Mouse (Mus musculus) brown adipose tissue, adult 24 weeks (tissue): ENCODE results near the gene C130073F10Rik. TPM values are rescaled to one million over a fixed set of nuclear protein-coding genes. Genes with fewer than 3 reads are reported as not detected.
"Not testable (repeated sequence)": the region's sequence is repeated elsewhere in the genome, so short reads cannot be mapped to it uniquely, and the experiment has no call there.

Experiments used
- H3K27ac ChIP-seq: fragments of 200-500 bp; replicated peaks from 2 replicates; pipeline ENCODE4 v1.5.1; 2012; ENCODE audit warnings: low read depth, mild to moderate bottlenecking, low read length
- H3K4me1 ChIP-seq: fragments of 200-500 bp; 2 replicates; pipeline ENCODE4 v1.6.1; 2012; ENCODE audit warnings: low read length, mixed read lengths; ENCODE audit not compliant: control insufficient read depth, insufficient read depth, insufficient read length
- H3K4me3 ChIP-seq: fragments of 200-500 bp; 2 replicates; pipeline ENCODE4 v1.5.1; 2012; ENCODE audit warnings: low read depth, mild to moderate bottlenecking, low read length, moderate library complexity; ENCODE audit not compliant: insufficient read depth
- polyA plus RNA-seq: library from polyadenylated mRNA; stranded (reverse); fragments of >200 nt; gene quantifications from 2 replicates; pipeline ENCODE4 v1.2.4, GENCODE M21; 2012; ENCODE audit not compliant: missing spikeins, insufficient read depth, insufficient read length

The C130073F10Rik gene
- not detected in 2 replicates for polyA plus RNA-seq

DNA sequence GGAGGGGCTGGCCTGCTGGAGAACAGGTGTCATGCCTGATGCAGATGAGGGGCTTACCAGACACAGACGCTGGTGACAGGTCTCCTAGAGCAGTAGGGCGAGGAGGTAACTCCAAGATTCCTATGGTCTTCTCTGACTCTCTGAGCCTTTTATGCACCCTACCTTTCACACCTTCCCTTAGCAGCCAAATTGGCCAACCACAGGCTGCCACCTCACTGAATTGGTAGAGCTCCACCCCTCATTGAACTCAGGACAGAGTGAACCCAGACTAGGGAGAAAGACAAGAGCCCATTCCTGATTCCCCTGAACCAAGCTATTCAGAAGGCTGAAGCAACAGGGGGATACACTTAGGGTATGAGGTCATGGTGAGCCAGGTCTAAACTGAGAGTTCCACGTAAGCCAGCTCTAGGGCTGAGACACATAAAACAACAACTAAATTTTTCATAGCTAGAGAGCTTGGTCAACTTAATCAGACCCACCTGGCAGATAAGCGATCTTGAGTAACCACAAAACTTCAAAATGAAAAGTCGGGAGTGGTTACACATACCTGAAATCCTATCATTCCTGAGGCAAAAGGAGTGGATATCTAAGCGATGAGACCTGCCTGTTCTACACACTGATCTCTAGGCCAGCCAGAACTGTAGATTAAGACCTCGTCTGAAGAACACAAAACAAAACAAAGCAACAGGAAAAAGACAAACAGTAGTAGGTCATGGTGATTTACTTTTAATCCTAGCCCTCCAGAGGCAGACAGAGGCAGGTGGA is at the start of gene C130073F10Rik:
TSS of gene C130073F10Rik (minus strand) at position 134 of the 765 bp plus-strand sequence.
- no peak within 1 kb of the TSS for H3K4me3 ChIP-seq
- H3K27ac ChIP-seq: no peak within 1 kb of the TSS
- no peaks in the 10 kb centered on the region for H3K4me1 ChIP-seq

DNA sequence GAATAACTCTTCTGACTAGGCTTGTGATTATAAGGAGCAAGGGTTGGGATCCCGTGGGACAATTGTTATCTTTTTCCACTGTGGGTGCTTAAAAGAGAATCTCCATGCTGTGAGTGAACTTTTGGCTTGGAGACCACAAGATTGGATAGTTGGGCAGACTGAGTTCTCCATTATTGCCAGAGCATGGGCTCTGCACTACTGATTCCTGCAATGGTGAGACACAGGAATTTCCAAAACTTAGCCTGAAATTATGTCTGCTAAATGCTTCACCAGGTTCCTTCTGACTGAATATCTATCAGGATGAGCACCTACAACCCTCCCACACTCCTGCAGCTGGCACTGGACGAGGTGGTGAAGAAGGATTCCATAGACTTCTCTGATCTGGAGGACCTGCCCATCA is 46.5 kb upstream of the C130073F10Rik start, which contains the start of gene Gm12794:
TSS of gene Gm12794 (plus strand) at position 301 of the 400 bp plus-strand sequence.
- not testable (repeated sequence) for H3K4me3 ChIP-seq, H3K4me1 ChIP-seq, H3K27ac ChIP-seq

DNA sequence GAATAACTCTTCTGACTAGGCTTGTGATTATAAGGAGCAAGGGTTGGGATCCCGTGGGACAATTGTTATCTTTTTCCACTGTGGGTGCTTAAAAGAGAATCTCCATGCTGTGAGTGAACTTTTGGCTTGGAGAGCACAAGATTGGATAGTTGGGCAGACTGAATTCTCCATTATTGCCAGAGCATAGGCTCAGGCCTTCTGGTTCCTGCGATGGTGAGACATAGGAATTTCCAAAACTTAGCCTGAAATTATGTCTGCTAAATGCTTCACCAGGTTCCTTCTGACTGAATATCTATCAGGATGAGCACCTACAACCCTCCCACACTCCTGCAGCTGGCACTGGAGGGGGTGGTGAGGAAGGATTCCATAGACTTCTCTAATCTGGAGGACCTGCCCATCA is 15.2 kb upstream of the C130073F10Rik start, which contains the start of gene Gm12800:
TSS of gene Gm12800 (plus strand) at position 301 of the 400 bp plus-strand sequence.
- not testable (repeated sequence) for H3K4me3 ChIP-seq, H3K4me1 ChIP-seq

DNA sequence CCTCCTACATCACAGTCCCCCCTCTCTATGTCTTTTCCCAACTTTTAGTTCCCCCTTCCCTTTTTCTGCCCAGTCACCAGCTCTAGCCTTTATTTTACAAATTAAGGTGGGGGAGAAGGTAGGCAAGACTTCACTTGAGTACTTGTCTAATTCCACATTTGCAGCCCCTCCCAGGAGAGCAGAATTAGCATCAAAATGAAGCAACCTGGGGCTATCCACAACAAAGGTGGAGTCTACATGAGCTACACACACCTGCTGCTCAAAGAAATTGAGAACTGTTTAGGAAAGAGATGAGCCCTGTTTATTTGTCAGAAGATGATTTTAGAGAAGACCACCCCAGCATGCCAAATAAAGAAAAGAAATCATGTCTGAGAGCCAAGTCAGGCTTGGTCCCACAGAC is 4.2 kb downstream of the C130073F10Rik start:
- Histone ChIP-seq H3K4me1 (no peaks in the 10 kb centered on the region), H3K27ac (no peak overlapping the region), H3K4me3 (no peak overlapping the region)

More for the DNA sequence above, 15.2 kb upstream of the C130073F10Rik start, which contains the start of gene Gm12800:
- H3K27ac ChIP-seq: not testable (repeated sequence)

DNA sequence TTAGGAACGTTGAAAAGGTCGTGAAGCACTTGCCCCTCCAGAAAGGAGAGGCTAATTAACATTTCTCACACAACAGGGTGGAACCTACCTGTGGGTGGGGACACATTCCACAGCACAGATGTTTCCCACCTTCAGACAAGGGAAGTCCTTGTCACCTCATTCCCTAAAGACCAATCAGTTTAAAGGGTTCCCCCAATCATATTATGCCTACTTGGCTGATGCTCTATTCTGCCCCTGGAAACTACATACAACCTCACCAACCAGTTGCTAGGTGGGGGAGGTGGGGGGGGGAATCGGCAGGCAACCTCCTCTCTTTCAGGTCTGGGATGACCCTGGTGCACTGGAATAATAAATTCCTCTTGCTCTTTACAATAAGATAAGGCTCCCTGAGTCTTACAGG is 9.9 kb downstream of the C130073F10Rik start:
- H3K27ac ChIP-seq: no peak overlapping the region
- H3K4me3 ChIP-seq: no peak overlapping the region

DNA sequence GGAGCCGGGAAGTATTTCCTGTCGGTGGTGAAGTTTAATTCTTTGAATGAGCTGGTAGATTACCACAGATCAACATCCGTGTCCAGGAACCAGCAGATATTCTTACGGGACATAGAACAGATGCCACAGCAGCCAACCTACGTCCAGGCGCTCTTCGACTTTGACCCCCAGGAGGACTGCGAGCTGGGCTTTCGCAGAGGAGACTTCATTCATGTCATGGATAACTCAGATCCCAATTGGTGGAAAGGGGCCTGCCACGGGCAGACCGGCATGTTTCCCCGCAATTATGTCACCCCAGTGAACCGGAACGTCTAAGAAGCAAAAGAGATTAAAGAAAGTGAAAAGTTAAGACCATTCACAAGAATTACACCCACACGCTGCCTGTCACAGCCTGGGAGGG is 17.9 kb downstream of the C130073F10Rik start:
- H3K4me3 ChIP-seq, H3K4me1 ChIP-seq, H3K27ac ChIP-seq: not testable (repeated sequence)

More for the DNA sequence above, 9.9 kb downstream of the C130073F10Rik start:
- no peaks in the 10 kb centered on the region for H3K4me1 ChIP-seq

DNA sequence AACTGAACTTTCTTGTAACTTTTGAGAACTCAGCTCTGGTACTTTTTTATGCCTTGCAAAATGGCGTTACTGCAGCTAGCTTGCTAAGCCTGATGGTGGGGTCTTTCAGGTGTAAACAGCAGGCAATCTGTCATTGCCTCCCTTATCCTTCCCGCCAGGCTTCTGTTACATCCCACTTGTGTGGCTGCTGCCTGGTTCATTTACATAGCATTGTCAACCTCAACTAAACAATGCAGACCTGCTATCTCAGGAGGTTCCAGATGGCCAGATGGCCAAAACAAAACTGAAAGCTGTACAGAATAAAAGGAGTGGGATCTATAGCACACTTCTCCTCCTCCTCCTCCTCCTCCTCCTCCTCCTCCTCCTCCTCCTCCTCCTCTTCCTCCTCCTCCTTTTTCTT is 21.6 kb downstream of the C130073F10Rik start:
- not testable (repeated sequence) for H3K4me3 ChIP-seq, H3K27ac ChIP-seq, H3K4me1 ChIP-seq

DNA sequence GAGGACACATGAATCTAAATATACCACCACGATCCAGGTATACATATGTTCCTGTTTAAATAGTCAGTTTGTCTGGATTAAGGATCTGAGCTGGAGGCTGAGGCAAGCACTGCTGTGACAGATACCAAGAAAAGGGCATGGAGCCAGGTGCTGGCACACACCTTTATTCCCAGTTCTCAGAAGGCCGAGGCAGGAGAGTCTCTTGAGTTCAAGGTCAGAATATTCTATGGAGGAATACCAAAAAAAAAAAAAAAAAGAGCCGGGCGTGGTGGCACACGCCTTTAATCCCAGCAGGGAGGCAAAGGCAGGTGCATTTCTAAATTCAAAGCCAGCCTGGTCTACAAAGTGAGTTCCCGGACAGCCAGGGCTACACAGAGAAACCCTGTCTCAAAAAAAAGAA is 31.3 kb downstream of the C130073F10Rik start:
- Histone ChIP-seq H3K4me3 (no peak overlapping the region), H3K4me1 (no peaks in the 10 kb centered on the region), H3K27ac (no peak overlapping the region)

DNA sequence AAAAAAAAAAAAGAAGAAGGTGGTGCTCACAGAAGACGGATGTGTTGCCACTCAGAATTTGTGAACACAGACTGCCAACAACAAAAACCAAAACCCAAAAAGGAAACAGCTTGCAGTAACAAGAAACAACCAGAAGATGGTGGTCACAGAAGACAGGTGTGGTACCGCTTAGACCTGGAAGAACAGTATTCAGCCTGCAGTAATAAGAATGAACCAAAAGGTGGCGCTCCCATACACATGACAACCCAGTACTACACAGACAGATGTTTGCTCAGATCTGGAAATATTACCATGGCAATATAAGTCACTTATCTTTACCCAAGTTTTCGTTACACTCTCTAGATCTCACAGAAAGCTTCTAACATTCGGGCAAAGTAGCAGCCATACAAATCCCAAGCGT is 32.7 kb downstream of the C130073F10Rik start:
- Histone ChIP-seq H3K4me1 (no peaks in the 10 kb centered on the region), H3K27ac (no peak overlapping the region), H3K4me3 (no peak overlapping the region)

DNA sequence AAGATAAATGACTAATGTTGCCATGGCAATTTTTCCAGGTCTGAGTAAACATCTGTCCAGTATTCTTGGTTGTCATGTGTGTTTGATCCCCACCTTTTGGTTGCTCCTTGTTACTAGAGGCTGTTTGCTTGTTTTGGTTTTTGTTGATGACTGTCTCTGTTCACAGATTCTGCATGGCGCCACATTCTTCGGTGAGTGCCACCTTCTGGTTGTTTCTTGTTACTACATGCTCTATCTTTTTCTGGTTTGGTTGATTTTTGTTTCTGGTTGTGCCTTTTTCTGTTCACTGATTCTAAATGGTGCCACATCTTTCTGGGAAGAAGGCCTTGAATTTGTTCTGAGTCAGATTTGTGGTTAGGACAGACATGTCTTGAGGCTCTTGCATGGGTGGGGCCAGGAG is 42.7 kb downstream of the C130073F10Rik start:
- Histone ChIP-seq H3K4me3 (no peak overlapping the region), H3K27ac (no peak overlapping the region), H3K4me1 (no peaks in the 10 kb centered on the region)

DNA sequence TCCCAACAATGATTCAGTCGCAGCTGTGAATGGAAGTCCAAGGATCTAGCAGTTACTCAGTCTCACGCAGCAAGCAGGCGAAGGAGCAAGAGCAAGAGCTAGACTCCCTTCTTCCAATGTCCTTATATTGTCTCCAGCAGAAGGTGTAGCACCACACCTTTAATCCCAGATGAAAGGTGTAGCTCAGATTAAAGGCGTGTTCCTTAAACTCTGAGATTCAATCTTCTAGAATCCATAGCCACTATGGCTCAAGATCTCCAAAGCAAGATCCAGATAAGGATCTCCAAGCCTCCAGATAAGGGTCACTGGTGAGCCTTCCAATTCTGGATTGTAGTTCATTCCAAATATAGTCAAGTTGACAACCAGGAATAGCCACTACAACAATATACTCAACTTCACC is 49.7 kb downstream of the C130073F10Rik start, which contains the start of gene B020004J07Rik:
TSS of gene B020004J07Rik (minus strand) at position 101 of the 400 bp plus-strand sequence.
- H3K4me1 ChIP-seq, H3K27ac ChIP-seq, H3K4me3 ChIP-seq: not testable (repeated sequence)

Other genes starting within 250 kb of the C130073F10Rik start
- gene Leprot, start 246.1 kb downstream of the C130073F10Rik start, polyA plus RNA-seq: 36.0 and 36.4 TPM in 2 replicates
- gene Lepr, start 176.4 kb downstream of the C130073F10Rik start, polyA plus RNA-seq: 0.58 and 0.99 TPM in 2 replicates
- not detected in 2 replicates for gene B020004J07Rik, start 49.8 kb downstream of the C130073F10Rik start, polyA plus RNA-seq
- gene Gm12800, start 15.3 kb upstream of the C130073F10Rik start, polyA plus RNA-seq: not detected in 2 replicates
- gene Gm12794, start 46.6 kb upstream of the C130073F10Rik start, polyA plus RNA-seq: not detected in 2 replicates
- gene Gm12790, start 87.3 kb upstream of the C130073F10Rik start, polyA plus RNA-seq: not detected in 2 replicates
- not detected in 2 replicates for gene Gm12789, start 92.8 kb upstream of the C130073F10Rik start, polyA plus RNA-seq
- 4.9 and 5.3 TPM in 2 replicates for gene Pde4b, start 193.8 kb upstream of the C130073F10Rik start, polyA plus RNA-seq